ENCODE assay signal across 11 mouse cellular contexts in the genomic region with DNA sequence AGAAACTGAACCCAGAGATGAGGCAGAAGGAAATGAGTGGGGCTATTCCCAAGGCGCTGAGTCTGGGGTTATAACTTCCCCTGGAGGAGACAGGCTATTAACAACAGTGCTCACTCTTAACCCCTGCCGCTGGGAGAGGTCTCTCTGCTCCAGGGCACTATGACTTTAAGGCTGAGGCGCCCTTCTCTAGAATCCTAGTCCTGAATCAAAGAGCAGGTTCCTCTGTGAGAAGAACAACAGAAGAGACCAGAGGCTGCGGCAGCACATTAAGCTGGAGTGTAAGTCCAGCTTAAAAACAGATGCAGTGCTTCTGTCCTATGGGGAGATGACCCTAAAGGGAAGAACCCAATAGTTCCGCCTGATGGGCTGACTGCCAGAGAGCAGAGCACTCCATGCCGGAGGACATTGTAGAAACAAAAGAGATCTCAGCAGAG.
DNase-seq lines count a peak whose midpoint lies in the region; ATAC-seq and TF ChIP-seq lines count a peak whose summit lies in the region.
"Had no signal": no experiment of that assay in that cellular context is flagged by ENCODE, and none has a peak within 500 bp of the region (broad histone marks: within the 10 kb centered on the region; RNA-seq: fewer than 3 reads in every experiment).

No protein-coding gene starts in this region.

- peak overlapping the region; percentile 15 for H3K4me3 ChIP-seq in gastrocnemius, adult 2 months
- H3K4me3 ChIP-seq in intestine, embryonic 15.5 days (replicated peaks): no peak overlapping the region
- H3K4me3 ChIP-seq: neural tube, embryonic 12.5 days had no signal

- intact Hi-C loops in gastrocnemius, adult 2 months (cut with DNase I): no loop called here
- intact Hi-C loops in left cerebral cortex, postnatal 36 days (cut with DNase I): no loop called here

- no peaks in the 10 kb centered on the region for H3K9me3 ChIP-seq in intestine, embryonic 15.5 days
- H3K9me3 ChIP-seq: neural tube, embryonic 12.5 days had no signal

- no peak overlapping the region for H3K9ac ChIP-seq in intestine, embryonic 15.5 days
- H3K9ac ChIP-seq: neural tube, embryonic 12.5 days had no signal

- no peaks in the 10 kb centered on the region for H3K27me3 ChIP-seq in intestine, embryonic 15.5 days (replicated peaks)
- H3K27me3 ChIP-seq: neural tube, embryonic 12.5 days had no signal

- H3K36me3 ChIP-seq in intestine, embryonic 15.5 days: no peaks in the 10 kb centered on the region
- H3K36me3 ChIP-seq: neural tube, embryonic 12.5 days had no signal

- peaks cover 14% of the 10 kb centered on the region for H3K4me1 ChIP-seq in intestine, embryonic 15.5 days (replicated peaks)

- peak; percentile 79 for ATAC-seq in intestine, embryonic 15.5 days
- ATAC-seq in monocyte, adult 5-6 weeks (replicated peaks; ENCODE audit: insufficient number of reproducible peaks, low FRiP score, low TSS enrichment, poor library complexity, severe bottlenecking): 0 out of 2 replicates have a peak, but pooled peaks have one; percentile 23
- ATAC-seq: activated CD4-positive, CD25-positive, alpha-beta regulatory T cell, adult 4 months had no signal

- DNase-seq in gastrocnemius, adult 2 months: peak; percentile 64
- DNase-seq in gastrocnemius, adult 18-20 months (ENCODE audit: low spot score): no peak
- peak; percentile 51 to 64 for DNase-seq in right cerebral cortex, postnatal 10 days (ENCODE audit: low spot score in 2 of 2)
- DNase-seq in right cerebral cortex, adult 18-20 months: no peak
- DNase-seq in left cerebral cortex, postnatal 36 days (ENCODE audit: low spot score in 2 of 2): no peak
- DNase-seq in ovary, postnatal 36 days (ENCODE audit: low spot score): no peak
- DNase-seq: thymus, adult 2 months had no signal

- no peak for TF ChIP-seq CTCF in gastrocnemius, adult 2 months (IDR thresholded peaks at IDR 0.05)

- 0 out of 2 replicates have a peak overlapping the region, but pooled peaks have one; percentile 3 for H3K4me2 ChIP-seq in intestine, embryonic 15.5 days (replicated peaks)
- H3K4me2 ChIP-seq: neural tube, embryonic 12.5 days had no signal

- H3K27ac ChIP-seq in gastrocnemius, adult 2 months: peak overlapping the region; percentile 64
- peak overlapping the region; percentile 57 for H3K27ac ChIP-seq in intestine, embryonic 15.5 days
- H3K27ac ChIP-seq: neural tube, embryonic 12.5 days had no signal

- 29% methylated on average over 6 of the region's 6 CpGs for whole genome bisulfite sequencing in intestine, embryonic 15.5 days

Comparison
In these comparisons a context has a peak if more than half of its experiments do, and no peak if none do; other contexts are left out.
1. DNase-seq: peak in gastrocnemius, adult 2 months (single experiment) and right cerebral cortex, postnatal 10 days (2 of 2); none in gastrocnemius, adult 18-20 months (single experiment), right cerebral cortex, adult 18-20 months (single experiment), left cerebral cortex, postnatal 36 days (0 of 2) and ovary, postnatal 36 days (single experiment).